Mouse (Mus musculus) MEL (cell line): ENCODE measurements around the gene 9930021J03Rik. TPM values are rescaled to one million over a fixed set of nuclear protein-coding genes. Genes with fewer than 3 reads are reported as not detected.

ENCODE experiments used
- DNase-seq: peaks from one replicate; pipeline ENCODE4 v3.0.0; 2011; ENCODE audit warnings: low read depth, low spot score
- H3K27ac ChIP-seq: 2 replicates; pipeline ENCODE4 v1.5.1; 2012; ENCODE audit warnings: low read depth, mild to moderate bottlenecking, control low read depth, low read length, moderate library complexity; ENCODE audit not compliant: control insufficient read depth
- H3K27me3 ChIP-seq, 2 experiments: fragments of 150-350 bp in 1 of 2; sonication (generic) in 1 of 2; 2 replicates each; pipeline ENCODE4 v1.6.1; 2012; ENCODE audit warnings: low read length in 2 of 2, mild to moderate bottlenecking in 2 of 2, improper control_type of control experiment in 1 of 2, moderate library complexity in 1 of 2; ENCODE audit not compliant: insufficient read depth in 2 of 2, control insufficient read depth in 1 of 2
- H3K36me3 ChIP-seq, 2 experiments: 2 replicates each; pipeline ENCODE4 v1.6.1; 2012 to 2014; ENCODE audit warnings: low read length in 2 of 2, improper control_type of control experiment in 1 of 2, inconsistent platforms in 1 of 2, mild to moderate bottlenecking in 1 of 2; ENCODE audit not compliant: insufficient read depth in 2 of 2, control insufficient read depth in 1 of 2
- H3K4me1 ChIP-seq, 2 experiments: fragments of 150-350 bp in 1 of 2; sonication (generic) in 1 of 2; 2 replicates each; pipeline ENCODE4 v1.6.1; 2012; ENCODE audit warnings: low read length in 2 of 2, improper control_type of control experiment in 1 of 2, mild to moderate bottlenecking in 1 of 2; ENCODE audit not compliant: insufficient read depth in 2 of 2, control insufficient read depth in 1 of 2
- H3K4me3 ChIP-seq, 2 experiments: fragments of 150-350 bp in 1 of 2; sonication (generic) in 1 of 2; 2 replicates each; pipeline ENCODE4 v1.5.1; 2012; ENCODE audit warnings: low read depth in 2 of 2, low read length in 2 of 2, mild to moderate bottlenecking in 2 of 2, moderate library complexity in 2 of 2, control low read depth in 1 of 2, improper control_type of control experiment in 1 of 2; ENCODE audit not compliant: control insufficient read depth in 1 of 2, insufficient read depth in 1 of 2
- H3K79me2 ChIP-seq: 2 replicates; pipeline ENCODE4 v1.6.1; 2012; ENCODE audit warnings: mild to moderate bottlenecking, low read length, moderate library complexity; ENCODE audit not compliant: control insufficient read depth, poor library complexity, insufficient read depth
- H3K9ac ChIP-seq: 2 replicates; pipeline ENCODE4 v1.6.1; 2012; ENCODE audit warnings: low read depth, mild to moderate bottlenecking, control low read depth, low read length, moderate library complexity; ENCODE audit not compliant: control insufficient read depth, poor library complexity, severe bottlenecking
- H3K9me3 ChIP-seq: fragments of 150-350 bp; sonication (generic); replicated peaks from 2 replicates; pipeline ENCODE4 v1.6.1; 2012; ENCODE audit warnings: mild to moderate bottlenecking, low read length, improper control_type of control experiment, moderate library complexity; ENCODE audit not compliant: insufficient read depth
- BHLHE40 ChIP-seq: IDR thresholded peaks from 2 replicates; pipeline ENCODE4 v1.6.1; 2012; ENCODE audit warnings: low read depth, mild to moderate bottlenecking, inconsistent platforms, low read length, improper control_type of control experiment, borderline replicate concordance
- CHD1 ChIP-seq: IDR thresholded peaks from 2 replicates; pipeline ENCODE4 v1.6.1; 2012; ENCODE audit warnings: low read depth, mild to moderate bottlenecking, inconsistent platforms, low read length, improper control_type of control experiment
- CTCF ChIP-seq, 3 experiments: IDR thresholded peaks in 2 of 3; conservative IDR thresholded peaks in 1 of 3; 2 replicates each; pipeline ENCODE4 v1.5.1; 2011 to 2012; ENCODE audit warnings: low read length in 3 of 3, low read depth in 2 of 3, mild to moderate bottlenecking in 2 of 3, improper control_type of control experiment in 1 of 3, inconsistent platforms in 1 of 3, mixed read lengths in 1 of 3, moderate library complexity in 1 of 3; ENCODE audit not compliant: control insufficient read depth in 1 of 3, insufficient read depth in 1 of 3, poor library complexity in 1 of 3, severe bottlenecking in 1 of 3
- ELF1 ChIP-seq: IDR thresholded peaks from 2 replicates; pipeline ENCODE4 v1.6.1; 2014; ENCODE audit warnings: low read depth, mild to moderate bottlenecking, inconsistent platforms, low read length, improper control_type of control experiment, moderate library complexity
- EP300 ChIP-seq, 2 experiments: IDR thresholded peaks; 2 replicates each; pipeline ENCODE4 v1.6.1; 2011; ENCODE audit warnings: improper control_type of control experiment in 2 of 2, low read length in 2 of 2, low read depth in 1 of 2, mild to moderate bottlenecking in 1 of 2
- JUND ChIP-seq: IDR thresholded peaks from 2 replicates; pipeline ENCODE4 v1.6.1; 2011; ENCODE audit warnings: low read depth, mild to moderate bottlenecking, improper control_type of control experiment, low read length
- MAFK ChIP-seq: IDR thresholded peaks from 2 replicates; pipeline ENCODE4 v1.6.1; 2011; ENCODE audit warnings: low read depth, mild to moderate bottlenecking, low read length, improper control_type of control experiment, borderline replicate concordance
- MAX ChIP-seq: IDR thresholded peaks from 2 replicates; pipeline ENCODE4 v1.6.1; 2011; ENCODE audit warnings: low read length, improper control_type of control experiment
- MAZ ChIP-seq: IDR thresholded peaks from 2 replicates; pipeline ENCODE4 v1.6.1; 2012; ENCODE audit warnings: low read depth, mild to moderate bottlenecking, inconsistent platforms, low read length, improper control_type of control experiment
- MEF2A ChIP-seq: IDR thresholded peaks from 2 replicates; pipeline ENCODE4 v1.6.1; 2014; ENCODE audit warnings: low read depth, mild to moderate bottlenecking, inconsistent platforms, low read length, improper control_type of control experiment; ENCODE audit not compliant: poor library complexity, insufficient replicate concordance, severe bottlenecking; ENCODE audit errors: extremely low read depth
- MYC ChIP-seq: IDR thresholded peaks from 2 replicates; pipeline ENCODE4 v1.6.1; 2011; ENCODE audit warnings: low read depth, mild to moderate bottlenecking, low read length, improper control_type of control experiment, moderate library complexity
- NRF1 ChIP-seq: IDR thresholded peaks from 2 replicates; pipeline ENCODE4 v1.6.1; 2014; ENCODE audit warnings: low read depth, mild to moderate bottlenecking, inconsistent platforms, low read length, improper control_type of control experiment, moderate library complexity; ENCODE audit not compliant: poor library complexity, insufficient read depth, severe bottlenecking
- POLR2A ChIP-seq, 2 experiments: IDR thresholded peaks; 2 replicates each; pipeline ENCODE4 v1.6.1; 2011 to 2012; ENCODE audit warnings: low read length in 2 of 2, mild to moderate bottlenecking in 2 of 2, control low read depth in 1 of 2, improper control_type of control experiment in 1 of 2, low read depth in 1 of 2, moderate library complexity in 1 of 2; ENCODE audit not compliant: control insufficient read depth in 1 of 2, insufficient read depth in 1 of 2, poor library complexity in 1 of 2
- RAD21 ChIP-seq: IDR thresholded peaks from 2 replicates; pipeline ENCODE4 v1.6.1; 2011; ENCODE audit warnings: mild to moderate bottlenecking, low read depth, low read length, improper control_type of control experiment
- RCOR1 ChIP-seq: IDR thresholded peaks from 2 replicates; pipeline ENCODE4 v1.6.1; 2012; ENCODE audit warnings: low read depth, mild to moderate bottlenecking, inconsistent platforms, low read length, improper control_type of control experiment
- SIN3A ChIP-seq: IDR thresholded peaks from 2 replicates; pipeline ENCODE4 v1.6.1; 2012; ENCODE audit warnings: low read length, improper control_type of control experiment, inconsistent platforms
- SMC3 ChIP-seq: IDR thresholded peaks from 2 replicates; pipeline ENCODE4 v1.6.1; 2011; ENCODE audit warnings: low read depth, low read length, improper control_type of control experiment
- TAL1 ChIP-seq: IDR thresholded peaks from 2 replicates; pipeline ENCODE4 v1.6.1; 2012; ENCODE audit warnings: mild to moderate bottlenecking, inconsistent platforms, low read length, moderate library complexity, mixed read lengths
- TCF12 ChIP-seq: IDR thresholded peaks from 2 replicates; pipeline ENCODE4 v1.6.1; 2014; ENCODE audit warnings: low read depth, mild to moderate bottlenecking, inconsistent platforms, low read length, improper control_type of control experiment, moderate library complexity
- USF1 ChIP-seq: IDR thresholded peaks from 2 replicates; pipeline ENCODE4 v1.6.1; 2014; ENCODE audit warnings: low read depth, mild to moderate bottlenecking, inconsistent platforms, low read length, improper control_type of control experiment, moderate library complexity
- USF2 ChIP-seq, 2 experiments: IDR thresholded peaks; 2 replicates each; pipeline ENCODE4 v1.6.1; 2011 to 2012; ENCODE audit warnings: improper control_type of control experiment in 2 of 2, low read length in 2 of 2, borderline replicate concordance in 1 of 2, inconsistent platforms in 1 of 2, low read depth in 1 of 2, mild to moderate bottlenecking in 1 of 2; ENCODE audit not compliant: insufficient read depth in 1 of 2
- ZC3H11A ChIP-seq: IDR thresholded peaks from 2 replicates; pipeline ENCODE4 v1.6.1; 2012; ENCODE audit warnings: low read depth, mild to moderate bottlenecking, inconsistent platforms, low read length, improper control_type of control experiment
- ZMIZ1 ChIP-seq: IDR thresholded peaks from 2 replicates; pipeline ENCODE4 v1.6.1; 2012; ENCODE audit warnings: low read depth, mild to moderate bottlenecking, inconsistent platforms, low read length, improper control_type of control experiment, moderate library complexity
- polyA plus RNA-seq, 2 experiments: library from polyadenylated mRNA; stranded (reverse) in 1 of 2; unstranded in 1 of 2; fragments of >175 nt in 1 of 2; fragments of >200 nt in 1 of 2; gene quantifications; 2 replicates each; pipeline versions ENCODE4 v1.2.1 to v1.2.4; 2012; ENCODE audit warnings: low replicate concordance in 2 of 2, low read depth in 1 of 2; ENCODE audit not compliant: insufficient read length in 2 of 2, insufficient read depth in 1 of 2, missing spikeins in 1 of 2
- total RNA-seq: library from RNA; depleted of rRNA; stranded (reverse); fragments of 300-350 nt; gene quantifications from 2 replicates; pipeline ENCODE4 v1.2.3, GENCODE M21; 2012

The 9930021J03Rik gene
- total and polyA plus RNA-seq, 3 experiments: 19.9 to 216 (median 40.9) TPM

DNA sequence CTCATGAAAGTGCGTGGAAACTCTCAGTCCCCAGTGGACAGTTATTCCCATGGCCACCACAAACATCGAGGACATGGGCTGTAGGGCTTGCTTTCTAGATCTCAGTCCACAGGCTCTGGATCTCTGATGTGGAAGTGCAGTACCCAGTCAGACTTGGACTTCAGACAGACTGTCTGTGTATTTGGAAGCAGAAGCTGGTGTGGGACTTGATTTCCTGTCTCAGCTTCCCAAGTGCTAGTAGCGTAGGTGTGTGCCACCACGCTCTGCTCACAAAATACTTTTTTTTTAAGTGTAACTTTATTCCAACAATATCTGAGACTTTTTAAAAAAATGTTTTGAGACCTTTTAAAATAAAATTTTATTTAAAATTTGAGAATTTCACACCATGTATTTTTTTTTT, 109.5 kb downstream of the 9930021J03Rik start:
- TF ChIP-seq SMC3: no peak
- TF ChIP-seq EP300 (IDR thresholded peaks at IDR 0.05; ENCODE audit: low read depth in 1 of 2, low read length in 2 of 2): 0 out of 4 replicates have a peak, but pooled peaks of 1 of the 2 experiments have one; percentile 23
- TF ChIP-seq POLR2A (IDR thresholded peaks at IDR 0.05; ENCODE audit: control insufficient read depth in 1 of 2, insufficient read depth in 1 of 2, low read depth in 1 of 2, low read length in 2 of 2, poor library complexity in 1 of 2): no peak
- Histone ChIP-seq H3K9me3 (no peaks in the 10 kb centered on the region), H3K4me1 (peaks cover 0 to 4% of the 10 kb centered on the region in 2 experiments; a peak in 2 of 4 replicates), H3K27me3 (no peaks in the 10 kb centered on the region), H3K27ac (peak overlapping the region; percentile 16; the same call in 1 of the 2 replicates), H3K79me2 (no peaks in the 10 kb centered on the region), H3K9ac (no peak overlapping the region), H3K36me3 (peaks cover 0 to 10% of the 10 kb centered on the region in 2 experiments; a peak in 2 of 4 replicates), H3K4me3 (no peak overlapping the region)
- no peak for DNase-seq

DNA sequence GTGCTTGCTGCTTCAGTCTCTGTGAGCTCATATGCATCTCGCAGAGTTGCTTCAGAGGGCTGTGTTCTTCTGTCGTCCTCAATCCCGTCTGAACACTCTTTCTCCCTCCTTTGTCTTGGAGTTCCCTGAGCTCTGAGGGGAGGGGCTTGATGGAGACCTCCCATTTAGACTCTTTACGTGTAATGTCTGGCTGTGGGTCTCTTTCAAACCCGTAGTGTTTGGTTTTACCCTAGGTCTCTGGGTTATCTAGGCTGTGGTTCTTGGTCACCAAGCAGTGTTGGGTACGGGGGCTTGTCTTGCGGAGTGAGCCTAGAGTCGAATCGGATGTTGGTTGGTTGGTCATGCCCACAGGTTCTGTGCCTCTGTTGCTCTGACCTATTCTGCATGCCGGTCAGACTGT, 110.7 kb downstream of the 9930021J03Rik start:
- Histone ChIP-seq H3K36me3 (peaks cover 0 to 10% of the 10 kb centered on the region in 2 experiments; a peak in 2 of 4 replicates), H3K27me3 (no peaks in the 10 kb centered on the region), H3K4me1 (peaks cover 0 to 4% of the 10 kb centered on the region in 2 experiments; a peak in 2 of 4 replicates), H3K9ac (no peak overlapping the region), H3K4me3 (no peak overlapping the region), H3K79me2 (no peaks in the 10 kb centered on the region), H3K9me3 (no peaks in the 10 kb centered on the region), H3K27ac (no peak overlapping the region)
- TF ChIP-seq MEF2A (no peak), MAFK (no peak), USF2 (IDR thresholded peaks at IDR 0.05; ENCODE audit: borderline replicate concordance in 1 of 2, insufficient read depth in 1 of 2, low read depth in 1 of 2, low read length in 2 of 2) (no peak), MAZ (no peak), USF1 (no peak), RCOR1 (no peak), NRF1 (no peak)
- DNase-seq: no peak

- H3K4me1 ChIP-seq: peaks cover 4 to 10% of the 10 kb centered on the region in 2 experiments
- no peak for TF ChIP-seq POLR2A (IDR thresholded peaks at IDR 0.05; ENCODE audit: control insufficient read depth in 1 of 2, insufficient read depth in 1 of 2, low read depth in 1 of 2, low read length in 2 of 2, poor library complexity in 1 of 2)
- TF ChIP-seq BHLHE40: no peak
- TF ChIP-seq NRF1: no peak
- TF ChIP-seq SMC3: peak; percentile 98
- TF ChIP-seq ZC3H11A: peak; percentile 97
- TF ChIP-seq USF2 (IDR thresholded peaks at IDR 0.05; ENCODE audit: borderline replicate concordance in 1 of 2, insufficient read depth in 1 of 2, low read depth in 1 of 2, low read length in 2 of 2): no peak
- no peak for TF ChIP-seq ELF1
- TF ChIP-seq TAL1: no peak
- TF ChIP-seq MAZ: no peak
- TF ChIP-seq CHD1: no peak
- no peak for TF ChIP-seq ZMIZ1
- TF ChIP-seq CTCF (IDR thresholded peaks at IDR 0.05 in 2 of 3, conservative IDR thresholded peaks at IDR 0.05 in 1 of 3; ENCODE audit: control insufficient read depth in 1 of 3, insufficient read depth in 1 of 3, low read depth in 2 of 3, low read length in 3 of 3, poor library complexity in 1 of 3, severe bottlenecking in 1 of 3): peak in 2 of 3 experiments; percentile 98 to 99
- TF ChIP-seq RAD21: peak; percentile 99
- TF ChIP-seq SIN3A: peak; percentile 28; the same call in 1 of the 2 replicates
- no peak for TF ChIP-seq MAX
- TF ChIP-seq JUND: no peak
- TF ChIP-seq MYC: no peak
- TF ChIP-seq TCF12: no peak
- TF ChIP-seq, all 39 proteins: peak for 5
- Histone ChIP-seq H3K79me2 (no peaks in the 10 kb centered on the region), H3K9me3 (no peaks in the 10 kb centered on the region), H3K36me3 (peaks cover 0 to 11% of the 10 kb centered on the region in 2 experiments; a peak in 2 of 4 replicates), H3K27me3 (no peaks in the 10 kb centered on the region), H3K4me3 (no peak overlapping the region), H3K9ac (no peak overlapping the region), H3K27ac (no peak overlapping the region)
- peak; percentile 95 for DNase-seq
These were observed 121.8 kb downstream of the 9930021J03Rik start for GRCm38 (mm10) chr19:29683844-29684540.
